Mouse (Mus musculus) heart, embryonic 11.5 days (tissue): Measurements from ENCODE around the gene Camk1d. TPM values are rescaled to one million over a fixed set of nuclear protein-coding genes. Genes with fewer than 3 reads are reported as not detected.

Source experiments
- ATAC-seq: fragments of 200-750 bp; cut with Nextera tagmentation; replicated peaks from 2 replicates; pipeline ENCODE4 v1.8.0; 2017; ENCODE audit warnings: moderate library complexity; ENCODE audit not compliant: insufficient number of reproducible peaks, low FRiP score, low TSS enrichment
- H3K27ac ChIP-seq: fragments of 300-500 bp; sonication (generic); 2 replicates; pipeline ENCODE4 v1.5.1; 2014; ENCODE audit warnings: mild to moderate bottlenecking, low read depth, low read length
- H3K27me3 ChIP-seq: fragments of 300-500 bp; sonication (generic); 2 replicates; pipeline ENCODE4 v1.6.1; 2014; ENCODE audit warnings: mild to moderate bottlenecking, low read length, mixed read lengths; ENCODE audit not compliant: control insufficient read depth, insufficient read depth
- H3K36me3 ChIP-seq: fragments of 300-500 bp; sonication (generic); 2 replicates; pipeline ENCODE4 v1.6.1; 2014; ENCODE audit warnings: mild to moderate bottlenecking, low read length, moderate library complexity, mixed read lengths; ENCODE audit not compliant: control insufficient read depth, insufficient read depth
- H3K4me1 ChIP-seq: fragments of 300-500 bp; sonication (generic); 2 replicates; pipeline ENCODE4 v1.6.1; 2014; ENCODE audit warnings: low read length; ENCODE audit not compliant: control insufficient read depth, insufficient read depth
- H3K4me2 ChIP-seq: fragments of 300-500 bp; sonication (generic); 2 replicates; pipeline ENCODE4 v1.6.1; 2014; ENCODE audit warnings: mild to moderate bottlenecking, moderate library complexity
- H3K4me3 ChIP-seq: fragments of 300-500 bp; sonication (generic); 2 replicates; pipeline ENCODE4 v1.5.1; 2014; ENCODE audit warnings: low read depth, low read length
- H3K9ac ChIP-seq: fragments of 300-500 bp; sonication (generic); 2 replicates; pipeline ENCODE4 v1.6.1; 2014; ENCODE audit warnings: mild to moderate bottlenecking, low read depth, low read length, moderate library complexity
- H3K9me3 ChIP-seq: fragments of 300-500 bp; sonication (generic); replicated peaks from 2 replicates; pipeline ENCODE4 v1.6.1; 2016; ENCODE audit warnings: low read length; ENCODE audit not compliant: control insufficient read depth
- WGBS: fragments of 180-500 bp; shearing (Covaris S2); extraction: QIAGEN DNeasy Blood & Tissue Kit; methylation state at CpG from one replicate; pipeline ENCODE4 v1.1.7; 2014; ENCODE audit not compliant: insufficient replicate concordance; 5-methylcytosine and 5-hydroxymethylcytosine counted together
- polyA plus RNA-seq: library from polyadenylated mRNA; unstranded; fragments of >200 nt; fragmentation: Nextera tagmentation; extraction: Ambion mirVana; gene quantifications from 2 replicates; pipeline ENCODE4 v1.2.1, GENCODE M21; 2014

Gene Camk1d
- polyA plus RNA-seq, 1 experiment from 2014 or later: 2.9 TPM

GRCm38 (mm10) chr2:5298071-5298470 lies 416.2 kb downstream of the Camk1d start:
- Histone ChIP-seq H3K9ac (no peak overlapping the region), H3K27me3 (no peaks in the 10 kb centered on the region), H3K9me3 (no peaks in the 10 kb centered on the region), H3K4me3 (no peak overlapping the region), H3K4me2 (no peak overlapping the region), H3K36me3 (no peaks in the 10 kb centered on the region), H3K4me1 (no peaks in the 10 kb centered on the region), H3K27ac (no peak overlapping the region)
- no peak for ATAC-seq
- 83% methylated on average over 10 of the region's 10 CpGs for WGBS

- no peak overlapping the region for H3K27ac ChIP-seq
- H3K9ac ChIP-seq: no peak overlapping the region
- no peak for ATAC-seq
- H3K9me3 ChIP-seq: no peaks in the 10 kb centered on the region
- H3K36me3 ChIP-seq: no peaks in the 10 kb centered on the region
- WGBS: 81% methylated on average over 11 of the region's 11 CpGs
- no peak overlapping the region for H3K4me3 ChIP-seq
- no peaks in the 10 kb centered on the region for H3K4me1 ChIP-seq
- no peak overlapping the region for H3K4me2 ChIP-seq
- no peaks in the 10 kb centered on the region for H3K27me3 ChIP-seq
These were observed 417.4 kb downstream of the Camk1d start for GRCm38 (mm10) chr2:5296749-5297545.

- no peak overlapping the region for H3K4me2 ChIP-seq
- H3K27ac ChIP-seq: no peak overlapping the region
- no peak overlapping the region for H3K4me3 ChIP-seq
- no peaks in the 10 kb centered on the region for H3K27me3 ChIP-seq
- ATAC-seq: no peak
- no peaks in the 10 kb centered on the region for H3K4me1 ChIP-seq
- H3K9me3 ChIP-seq: no peaks in the 10 kb centered on the region
- H3K36me3 ChIP-seq: no peaks in the 10 kb centered on the region
- H3K9ac ChIP-seq: no peak overlapping the region
These were observed 419.2 kb downstream of the Camk1d start for GRCm38 (mm10) chr2:5295098-5295497.

GRCm38 (mm10) chr2:5294451-5294850 lies 419.9 kb downstream of the Camk1d start:
- no peaks in the 10 kb centered on the region for H3K27me3 ChIP-seq
- H3K4me3 ChIP-seq: no peak overlapping the region
- no peak overlapping the region for H3K9ac ChIP-seq
- H3K4me2 ChIP-seq: no peak overlapping the region
- no peaks in the 10 kb centered on the region for H3K9me3 ChIP-seq
- H3K36me3 ChIP-seq: no peaks in the 10 kb centered on the region
- 68% methylated on average over 5 of the region's 5 CpGs for WGBS
- no peak overlapping the region for H3K27ac ChIP-seq
- no peak for ATAC-seq
- H3K4me1 ChIP-seq: no peaks in the 10 kb centered on the region

GRCm38 (mm10) chr2:5288593-5288992 lies 425.7 kb downstream of the Camk1d start:
- no peak for ATAC-seq
- no peak overlapping the region for H3K9ac ChIP-seq
- H3K36me3 ChIP-seq: no peaks in the 10 kb centered on the region
- no peaks in the 10 kb centered on the region for H3K27me3 ChIP-seq
- H3K4me3 ChIP-seq: no peak overlapping the region
- no peaks in the 10 kb centered on the region for H3K9me3 ChIP-seq
- 52% methylated on average over 4 of the region's 4 CpGs for WGBS
- no peak overlapping the region for H3K4me2 ChIP-seq
- H3K4me1 ChIP-seq: no peaks in the 10 kb centered on the region
- H3K27ac ChIP-seq: no peak overlapping the region

GRCm38 (mm10) chr2:5287044-5287380 lies 427.3 kb downstream of the Camk1d start:
- Histone ChIP-seq H3K36me3 (no peaks in the 10 kb centered on the region), H3K4me2 (no peak overlapping the region), H3K4me3 (no peak overlapping the region), H3K9me3 (no peaks in the 10 kb centered on the region), H3K9ac (no peak overlapping the region), H3K27me3 (no peaks in the 10 kb centered on the region), H3K27ac (no peak overlapping the region), H3K4me1 (no peaks in the 10 kb centered on the region)
- 87% methylated on average over 3 of the region's 3 CpGs for WGBS
- no peak for ATAC-seq

GRCm38 (mm10) chr2:5286189-5287043 lies 427.9 kb downstream of the Camk1d start:
- no peaks in the 10 kb centered on the region for H3K4me1 ChIP-seq
- H3K27me3 ChIP-seq: no peaks in the 10 kb centered on the region
- no peak for ATAC-seq

GRCm38 (mm10) chr2:5284351-5284750 lies 430.0 kb downstream of the Camk1d start:
- H3K9ac ChIP-seq: no peak overlapping the region
- H3K4me2 ChIP-seq: no peak overlapping the region
- H3K4me1 ChIP-seq: no peaks in the 10 kb centered on the region
- H3K27ac ChIP-seq: no peak overlapping the region
- no peaks in the 10 kb centered on the region for H3K27me3 ChIP-seq
- WGBS: 80% methylated on average over 5 of the region's 5 CpGs
- no peak for ATAC-seq
- no peaks in the 10 kb centered on the region for H3K9me3 ChIP-seq
- no peak overlapping the region for H3K4me3 ChIP-seq
- H3K36me3 ChIP-seq: no peaks in the 10 kb centered on the region

More at GRCm38 (mm10) chr2:5286189-5287043, 427.9 kb downstream of the Camk1d start:
- no peak overlapping the region for H3K27ac ChIP-seq
- H3K4me2 ChIP-seq: no peak overlapping the region
- H3K9ac ChIP-seq: no peak overlapping the region
- no peaks in the 10 kb centered on the region for H3K36me3 ChIP-seq
- no peaks in the 10 kb centered on the region for H3K9me3 ChIP-seq
- WGBS: 73% methylated on average over 5 of the region's 5 CpGs
- no peak overlapping the region for H3K4me3 ChIP-seq
